Mouse (Mus musculus): ENCODE results near the gene Ccr3. TPM values are rescaled to one million over a fixed set of nuclear protein-coding genes. Genes with fewer than 3 reads are reported as not detected.
"Not testable (repeated sequence)": the region's sequence is repeated elsewhere in the genome, so short reads cannot be mapped to it uniquely, and the experiment has no call there.

Ccr3 gene
- polyA plus RNA-seq (2014; fragmentation: Nextera tagmentation; extraction: Ambion mirVana), result not detected in 2 replicates

DNA sequence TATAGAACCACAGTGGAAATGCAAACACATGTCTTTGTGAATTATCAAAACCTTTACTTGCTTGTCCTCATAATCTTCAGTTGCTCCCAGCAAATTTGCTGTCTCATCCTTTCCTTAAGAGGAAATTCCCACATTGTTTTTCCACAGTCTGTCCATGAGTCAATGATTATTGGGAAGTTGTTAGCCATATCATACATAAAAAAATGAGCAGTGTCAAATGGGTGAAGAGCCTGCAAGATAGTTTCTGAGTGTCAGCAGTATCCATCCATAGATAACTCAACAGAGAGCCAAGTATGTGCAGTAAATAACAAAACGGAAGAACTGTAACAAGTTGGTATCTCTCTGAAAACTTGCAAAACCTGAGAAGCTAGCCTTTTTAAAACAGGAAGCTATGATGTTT is at the start of gene Ccr3:
Gene Ccr3 (plus strand): TSS at position 301 of the 400 bp plus-strand sequence.
- H3K36me3 ChIP-seq (ENCODE audit: control insufficient read depth, insufficient read depth, low read length), result no peaks in the 10 kb centered on the region
- no peaks in the 10 kb centered on the region for H3K27me3 ChIP-seq (ENCODE audit: control insufficient read depth, insufficient read depth, low read length)
- H3K9ac ChIP-seq (ENCODE audit: low read length), result no peak within 1 kb of the TSS
- DNase-seq (ENCODE audit: low spot score) (no peak), ATAC-seq (ENCODE audit: insufficient read depth, low FRiP score, low TSS enrichment) (no peak)
- H3K9me3 ChIP-seq (ENCODE audit: control insufficient read depth, low read length), result no peaks in the 10 kb centered on the region
- no peak within 1 kb of the TSS for H3K27ac ChIP-seq (ENCODE audit: low read depth, low read length)
- no peak within 1 kb of the TSS for H3K4me3 ChIP-seq (ENCODE audit: low read depth, low read length)
- H3K4me2 ChIP-seq (ENCODE audit: low read depth), result no peak within 1 kb of the TSS
- no peaks in the 10 kb centered on the region for H3K4me1 ChIP-seq (ENCODE audit: control insufficient read depth, insufficient read depth, low read length)
- WGBS, result 84% methylated on average over 1 of the region's 1 CpGs

DNA sequence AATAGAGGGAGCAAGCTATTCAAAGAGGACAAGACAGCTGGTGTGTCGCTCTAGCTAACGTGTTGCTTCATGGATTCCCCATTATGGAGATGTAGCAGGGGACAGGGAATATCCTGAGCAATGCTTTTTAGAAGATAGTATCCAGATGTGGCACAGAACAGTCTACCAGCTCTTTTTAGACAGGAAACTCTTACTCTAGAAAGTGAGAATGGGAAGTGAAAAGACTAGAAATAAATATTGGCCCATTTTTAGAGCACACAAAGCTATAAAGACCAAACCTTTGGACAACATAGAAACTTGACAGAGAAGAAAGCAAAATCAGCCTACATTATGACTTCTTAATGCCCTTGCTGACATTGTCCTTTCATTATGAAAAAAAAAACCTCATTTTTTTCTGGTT is 46.1 kb upstream of the Ccr3 start:
- Histone ChIP-seq H3K4me1 (ENCODE audit: control insufficient read depth, insufficient read depth, low read length) (no peaks in the 10 kb centered on the region), H3K27ac (ENCODE audit: low read depth, low read length) (no peak overlapping the region), H3K4me3 (ENCODE audit: low read depth, low read length) (no peak overlapping the region), H3K27me3 (ENCODE audit: control insufficient read depth, insufficient read depth, low read length) (no peaks in the 10 kb centered on the region), H3K9ac (ENCODE audit: low read length) (no peak overlapping the region), H3K36me3 (ENCODE audit: control insufficient read depth, insufficient read depth, low read length) (no peaks in the 10 kb centered on the region), H3K9me3 (ENCODE audit: control insufficient read depth, low read length) (no peaks in the 10 kb centered on the region), H3K4me2 (ENCODE audit: low read depth) (no peak overlapping the region)
- ATAC-seq (ENCODE audit: insufficient read depth, low FRiP score, low TSS enrichment) (no peak), DNase-seq (ENCODE audit: low spot score) (no peak)
- WGBS, result 69% methylated on average over 2 of the region's 2 CpGs

DNA sequence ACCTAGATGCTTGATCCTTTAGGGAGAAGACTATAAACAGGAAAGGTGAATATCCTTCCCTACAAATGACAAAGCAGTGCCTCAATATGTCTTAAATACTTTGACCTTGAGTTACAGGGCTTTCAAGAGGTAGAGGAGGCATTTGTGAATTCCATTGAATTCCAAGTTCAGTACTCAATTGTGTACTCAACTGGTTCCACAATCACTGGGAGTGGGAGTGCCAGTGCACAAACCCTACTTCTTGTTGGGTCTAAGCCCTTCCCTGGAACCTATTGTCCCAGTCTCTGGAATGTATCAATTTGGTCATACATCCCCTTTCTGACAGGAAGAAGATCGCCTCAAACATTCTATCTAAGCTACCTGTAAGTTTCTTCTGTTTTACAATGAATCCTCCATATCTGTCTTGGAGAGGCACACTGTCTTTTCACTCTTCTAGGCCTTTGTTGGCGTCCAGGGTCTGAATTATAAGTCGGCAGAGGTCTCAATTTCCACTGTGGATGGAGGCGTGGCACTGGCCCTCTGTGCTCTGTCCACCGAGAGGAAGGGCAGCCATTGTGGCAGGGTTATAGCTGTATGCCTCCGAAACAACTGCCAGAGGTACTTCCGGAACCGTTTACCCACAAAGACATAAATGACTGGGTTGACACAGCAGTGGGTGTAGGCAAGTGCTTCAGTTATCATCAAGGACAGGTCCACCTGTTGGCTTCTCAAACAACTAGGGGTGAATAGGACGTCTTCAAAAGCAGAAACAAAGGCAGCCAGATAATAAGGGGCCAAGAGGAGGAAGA is 44.7 kb upstream of the Ccr3 start:
- no peak for ATAC-seq (ENCODE audit: insufficient read depth, low FRiP score, low TSS enrichment)
- no peak overlapping the region for H3K27ac ChIP-seq (ENCODE audit: low read depth, low read length)
- H3K27me3 ChIP-seq (ENCODE audit: control insufficient read depth, insufficient read depth, low read length), result no peaks in the 10 kb centered on the region
- WGBS, result 82% methylated on average over 9 of the region's 9 CpGs
- no peak overlapping the region for H3K9ac ChIP-seq (ENCODE audit: low read length)
- H3K36me3 ChIP-seq (ENCODE audit: control insufficient read depth, insufficient read depth, low read length), result no peaks in the 10 kb centered on the region
- H3K4me2 ChIP-seq (ENCODE audit: low read depth), result no peak overlapping the region
- no peak for DNase-seq (ENCODE audit: low spot score)
- H3K4me1 ChIP-seq (ENCODE audit: control insufficient read depth, insufficient read depth, low read length), result no peaks in the 10 kb centered on the region
- no peaks in the 10 kb centered on the region for H3K9me3 ChIP-seq (ENCODE audit: control insufficient read depth, low read length)
- H3K4me3 ChIP-seq (ENCODE audit: low read depth, low read length), result no peak overlapping the region

DNA sequence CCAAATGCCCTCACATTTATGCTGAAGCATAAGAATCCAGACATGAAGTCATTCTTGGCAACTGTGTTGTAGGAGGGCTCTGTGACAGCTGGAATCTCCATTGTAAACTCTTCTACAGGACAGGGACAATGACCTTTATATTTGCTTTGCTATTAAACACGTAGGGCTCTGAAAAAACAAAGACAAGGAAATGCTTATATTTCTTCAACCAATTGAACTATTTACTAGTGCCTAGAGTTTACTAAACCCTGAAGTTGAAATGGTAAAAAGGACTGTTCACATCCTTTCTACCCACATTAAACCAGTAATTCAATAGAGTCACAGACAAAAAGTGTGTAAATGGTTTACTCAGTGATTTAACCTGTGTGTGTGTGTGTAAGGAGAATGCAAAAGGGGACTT is 43.5 kb upstream of the Ccr3 start, which contains the start of gene Ccr1l1:
Gene Ccr1l1 (minus strand): TSS at position 101 of the 400 bp plus-strand sequence.
- Histone ChIP-seq H3K36me3 (ENCODE audit: control insufficient read depth, insufficient read depth, low read length) (no peaks in the 10 kb centered on the region), H3K27me3 (ENCODE audit: control insufficient read depth, insufficient read depth, low read length) (no peaks in the 10 kb centered on the region), H3K9ac (ENCODE audit: low read length) (no peak within 1 kb of the TSS), H3K27ac (ENCODE audit: low read depth, low read length) (no peak within 1 kb of the TSS), H3K4me2 (ENCODE audit: low read depth) (no peak within 1 kb of the TSS), H3K9me3 (ENCODE audit: control insufficient read depth, low read length) (no peaks in the 10 kb centered on the region), H3K4me1 (ENCODE audit: control insufficient read depth, insufficient read depth, low read length) (no peaks in the 10 kb centered on the region), H3K4me3 (ENCODE audit: low read depth, low read length) (no peak within 1 kb of the TSS)
- 75% methylated on average over 1 of the region's 1 CpGs for WGBS
- DNase-seq (ENCODE audit: low spot score) (no peak), ATAC-seq (ENCODE audit: insufficient read depth, low FRiP score, low TSS enrichment) (no peak)

DNA sequence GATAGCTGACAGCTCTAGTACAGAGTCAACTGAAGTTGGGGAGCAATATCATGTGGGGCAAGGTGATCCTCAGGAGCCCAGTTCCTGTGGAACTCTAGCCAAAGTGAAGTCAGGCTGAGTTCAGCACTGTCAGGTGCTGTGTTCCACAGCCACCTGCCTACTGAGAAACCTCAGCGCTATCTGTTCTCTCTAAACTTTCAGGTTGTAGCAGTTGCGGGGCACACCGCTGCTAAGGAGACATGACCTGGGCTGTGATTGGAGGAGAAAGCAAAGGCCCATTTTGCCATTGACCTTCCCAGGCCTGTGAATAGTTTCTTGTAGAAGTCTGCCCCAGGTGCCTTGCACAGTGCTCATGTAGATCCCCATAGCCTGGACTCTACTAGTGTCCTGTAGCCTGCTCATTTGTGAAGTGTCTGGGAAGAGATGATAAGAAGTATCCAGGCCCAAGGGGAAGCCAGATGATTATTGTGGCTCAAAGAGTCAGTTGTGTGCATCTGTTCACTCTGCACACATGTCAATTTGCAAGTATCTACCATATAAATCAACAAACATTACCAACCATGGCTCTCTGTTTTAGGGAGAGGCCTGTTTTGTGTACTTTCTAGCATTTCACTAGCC is 40.8 kb upstream of the Ccr3 start:
- no CpG with 5 or more reads among the region's 3 CpGs for WGBS

DNA sequence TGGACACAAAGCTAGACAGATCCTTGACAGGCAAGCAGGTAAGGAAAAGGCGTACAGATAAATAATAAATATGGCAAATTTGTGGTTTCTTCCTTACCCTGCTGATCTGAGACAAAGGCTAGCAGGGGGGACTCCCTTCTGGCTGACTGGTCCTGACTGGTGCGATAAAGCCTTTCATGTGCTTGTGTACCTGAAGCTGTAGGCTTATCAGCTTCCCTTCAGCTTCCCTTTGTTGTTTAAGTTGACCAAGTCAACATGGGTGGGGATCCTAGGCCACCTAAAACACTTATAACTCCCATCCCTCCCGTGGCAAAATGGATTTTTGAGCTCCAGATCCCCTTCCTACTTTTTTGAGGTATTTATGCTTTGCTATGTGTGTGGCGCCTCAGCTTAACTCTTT is 39.9 kb upstream of the Ccr3 start:
- Histone ChIP-seq H3K4me1 (ENCODE audit: control insufficient read depth, insufficient read depth, low read length) (no peaks in the 10 kb centered on the region), H3K4me3 (ENCODE audit: low read depth, low read length) (no peak overlapping the region), H3K27me3 (ENCODE audit: control insufficient read depth, insufficient read depth, low read length) (no peaks in the 10 kb centered on the region), H3K27ac (ENCODE audit: low read depth, low read length) (no peak overlapping the region), H3K4me2 (ENCODE audit: low read depth) (no peak overlapping the region), H3K9ac (ENCODE audit: low read length) (no peak overlapping the region), H3K9me3 (ENCODE audit: control insufficient read depth, low read length) (no peaks in the 10 kb centered on the region), H3K36me3 (ENCODE audit: control insufficient read depth, insufficient read depth, low read length) (no peaks in the 10 kb centered on the region)
- DNase-seq (ENCODE audit: low spot score) (no peak), ATAC-seq (ENCODE audit: insufficient read depth, low FRiP score, low TSS enrichment) (no peak)
- WGBS, result 79% methylated on average over 4 of the region's 4 CpGs

More for the DNA sequence above, 40.8 kb upstream of the Ccr3 start:
- H3K4me2 ChIP-seq (ENCODE audit: low read depth); H3K9ac ChIP-seq (ENCODE audit: low read length); H3K9me3 ChIP-seq (ENCODE audit: control insufficient read depth, low read length); H3K4me3 ChIP-seq (ENCODE audit: low read depth, low read length); H3K27me3 ChIP-seq (ENCODE audit: control insufficient read depth, insufficient read depth, low read length); H3K36me3 ChIP-seq (ENCODE audit: control insufficient read depth, insufficient read depth, low read length); H3K27ac ChIP-seq (ENCODE audit: low read depth, low read length); DNase-seq (ENCODE audit: low spot score); ATAC-seq (ENCODE audit: insufficient read depth, low FRiP score, low TSS enrichment); H3K4me1 ChIP-seq (ENCODE audit: control insufficient read depth, insufficient read depth, low read length): not testable (repeated sequence)

DNA sequence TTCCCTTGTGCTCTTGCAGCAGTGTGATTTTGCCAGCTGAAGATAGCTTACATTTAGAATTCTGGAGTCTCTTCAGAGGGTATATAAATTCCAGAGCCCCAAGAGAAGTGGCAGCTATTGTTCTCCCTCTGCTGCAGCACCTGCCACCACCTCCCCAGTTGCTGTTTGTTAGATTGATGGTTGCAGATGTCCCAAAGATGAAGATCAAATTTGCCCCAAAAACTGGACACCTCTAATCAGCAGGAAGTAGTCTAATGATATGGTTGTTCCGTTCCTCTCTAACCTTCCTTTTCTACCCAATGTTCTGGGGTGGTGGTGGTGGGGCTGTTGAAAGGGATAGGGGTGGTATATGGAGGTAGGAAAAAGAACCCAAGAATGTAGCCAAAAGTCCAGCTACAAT is 39.1 kb upstream of the Ccr3 start:
- ATAC-seq (ENCODE audit: insufficient read depth, low FRiP score, low TSS enrichment), result no peak
- Histone ChIP-seq H3K9me3 (ENCODE audit: control insufficient read depth, low read length) (no peaks in the 10 kb centered on the region), H3K4me1 (ENCODE audit: control insufficient read depth, insufficient read depth, low read length) (no peaks in the 10 kb centered on the region), H3K4me2 (ENCODE audit: low read depth) (no peak overlapping the region), H3K27ac (ENCODE audit: low read depth, low read length) (no peak overlapping the region), H3K9ac (ENCODE audit: low read length) (no peak overlapping the region), H3K36me3 (ENCODE audit: control insufficient read depth, insufficient read depth, low read length) (no peaks in the 10 kb centered on the region), H3K27me3 (ENCODE audit: control insufficient read depth, insufficient read depth, low read length) (no peaks in the 10 kb centered on the region), H3K4me3 (ENCODE audit: low read depth, low read length) (no peak overlapping the region)
- 94% methylated on average over 1 of the region's 1 CpGs for WGBS
- no peak for DNase-seq (ENCODE audit: low spot score)

DNA sequence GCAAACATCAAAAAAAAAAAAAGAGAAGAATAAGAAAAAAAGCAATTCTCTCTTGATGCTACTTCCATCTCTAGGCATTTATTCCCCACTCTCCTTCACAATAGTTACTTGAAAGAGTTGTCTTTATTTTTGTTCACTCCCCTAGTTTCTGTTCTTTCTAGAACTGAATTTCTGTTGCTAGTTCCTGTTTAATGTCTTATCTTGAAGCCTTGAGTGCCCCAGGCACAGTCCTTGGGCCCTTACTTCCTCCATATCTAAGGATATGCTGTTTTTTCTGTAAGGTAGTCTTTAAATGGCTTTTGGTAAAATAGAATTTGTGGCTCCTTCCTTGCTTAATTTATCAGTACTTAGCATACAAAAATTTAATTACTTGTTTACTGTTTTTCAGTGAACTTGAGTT is 36.8 kb upstream of the Ccr3 start:
- Histone ChIP-seq H3K27ac (ENCODE audit: low read depth, low read length) (no peak overlapping the region), H3K27me3 (ENCODE audit: control insufficient read depth, insufficient read depth, low read length) (no peaks in the 10 kb centered on the region), H3K9ac (ENCODE audit: low read length) (no peak overlapping the region), H3K4me1 (ENCODE audit: control insufficient read depth, insufficient read depth, low read length) (no peaks in the 10 kb centered on the region), H3K4me2 (ENCODE audit: low read depth) (no peak overlapping the region), H3K4me3 (ENCODE audit: low read depth, low read length) (no peak overlapping the region), H3K36me3 (ENCODE audit: control insufficient read depth, insufficient read depth, low read length) (no peaks in the 10 kb centered on the region), H3K9me3 (ENCODE audit: control insufficient read depth, low read length) (no peaks in the 10 kb centered on the region)
- ATAC-seq (ENCODE audit: insufficient read depth, low FRiP score, low TSS enrichment) (no peak), DNase-seq (ENCODE audit: low spot score) (no peak)

DNA sequence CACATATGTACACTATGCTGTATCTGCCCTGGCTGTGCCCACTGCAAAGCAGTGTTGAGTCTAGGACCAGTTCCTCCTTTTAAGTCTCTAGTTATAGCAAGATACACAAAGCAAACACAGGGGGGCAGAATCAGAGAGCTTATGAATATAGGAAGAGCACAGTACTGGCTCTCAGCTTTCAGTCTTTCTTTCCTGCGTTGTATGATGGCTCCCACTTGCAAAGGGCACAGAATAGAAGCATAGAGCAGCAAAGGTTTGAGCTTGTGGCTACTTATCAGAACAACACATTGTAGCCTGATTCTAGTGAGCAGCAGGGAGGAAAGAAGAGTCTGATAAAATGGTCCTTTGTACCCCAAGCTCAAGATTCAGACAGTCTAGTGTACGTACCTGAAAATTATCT is 35.6 kb upstream of the Ccr3 start:
- Histone ChIP-seq H3K4me1 (ENCODE audit: control insufficient read depth, insufficient read depth, low read length) (no peaks in the 10 kb centered on the region), H3K27me3 (ENCODE audit: control insufficient read depth, insufficient read depth, low read length) (no peaks in the 10 kb centered on the region), H3K36me3 (ENCODE audit: control insufficient read depth, insufficient read depth, low read length) (no peaks in the 10 kb centered on the region), H3K9ac (ENCODE audit: low read length) (no peak overlapping the region), H3K4me3 (ENCODE audit: low read depth, low read length) (no peak overlapping the region), H3K27ac (ENCODE audit: low read depth, low read length) (no peak overlapping the region), H3K9me3 (ENCODE audit: control insufficient read depth, low read length) (no peaks in the 10 kb centered on the region), H3K4me2 (ENCODE audit: low read depth) (no peak overlapping the region)
- no peak for DNase-seq (ENCODE audit: low spot score)
- no peak for ATAC-seq (ENCODE audit: insufficient read depth, low FRiP score, low TSS enrichment)
- 85% methylated on average over 2 of the region's 2 CpGs for WGBS

All from neural tube, embryonic 11.5 days (tissue).